Mouse (Mus musculus): ENCODE measurements at regions not wholly inside any gene's neighbourhood (a gene's known extent, or its start where the extent isn't known, plus 50 kb on each side); places are given as distances from the start of the nearest gene placed in this dataset.
"Not testable (repeated sequence)": the region's sequence is repeated elsewhere in the genome, so short reads cannot be mapped to it uniquely, and the experiment has no call there.

DNA sequence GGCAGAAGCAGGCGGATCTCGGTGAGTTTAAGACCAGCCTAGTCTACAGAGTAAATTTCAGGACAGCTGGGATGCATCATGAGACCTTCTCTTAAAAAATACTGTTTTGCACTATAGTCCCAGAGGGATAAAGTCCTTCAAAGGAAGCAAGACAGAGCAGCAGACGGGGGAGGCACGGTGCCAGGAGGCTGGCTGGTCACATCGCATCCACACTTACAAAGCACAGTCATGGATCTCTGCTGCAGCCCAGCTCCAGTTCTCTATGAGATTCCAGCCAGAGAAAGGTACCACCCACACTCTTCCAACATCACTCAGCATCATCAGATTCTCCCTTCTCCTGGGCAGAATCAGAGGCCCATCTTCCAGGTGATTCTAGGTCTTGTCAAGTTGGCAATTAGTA is 144.5 kb upstream of the Bcor start:
- DNase-seq (ENCODE audit: low spot score), result no peak

GRCm38 (mm10) chrX:12306940-12307339 is 146.8 kb upstream of the Bcor start:
- Histone ChIP-seq H3K36me3 (ENCODE audit: control insufficient read depth, insufficient read depth, low read length) (no peaks in the 10 kb centered on the region), H3K27ac (ENCODE audit: low read depth, low read length) (no peak overlapping the region), H3K9ac (ENCODE audit: low read length) (no peak overlapping the region), H3K27me3 (replicated peaks; ENCODE audit: control insufficient read depth, insufficient read depth, low read length) (no peaks in the 10 kb centered on the region), H3K9me3 (replicated peaks; ENCODE audit: control insufficient read depth, low read length) (no peaks in the 10 kb centered on the region), H3K4me1 (ENCODE audit: control insufficient read depth, insufficient read depth, low read length) (no peaks in the 10 kb centered on the region), H3K4me2 (ENCODE audit: low read length) (no peak overlapping the region), H3K4me3 (ENCODE audit: low read depth, low read length) (no peak overlapping the region)
- DNase-seq (ENCODE audit: low spot score) (peak; percentile 55), ATAC-seq (peak; percentile 71; the same call in 1 of the 2 replicates)
- WGBS, result 45% methylated on average over 3 of the region's 3 CpGs

More for the DNA sequence above, 144.5 kb upstream of the Bcor start:
- no peak for ATAC-seq
- Histone ChIP-seq H3K9ac (ENCODE audit: low read length) (no peak overlapping the region), H3K36me3 (ENCODE audit: control insufficient read depth, insufficient read depth, low read length) (no peaks in the 10 kb centered on the region), H3K4me1 (ENCODE audit: control insufficient read depth, insufficient read depth, low read length) (no peaks in the 10 kb centered on the region), H3K27me3 (replicated peaks; ENCODE audit: control insufficient read depth, insufficient read depth, low read length) (no peaks in the 10 kb centered on the region), H3K27ac (ENCODE audit: low read depth, low read length) (no peak overlapping the region), H3K4me3 (ENCODE audit: low read depth, low read length) (no peak overlapping the region), H3K4me2 (ENCODE audit: low read length) (no peak overlapping the region), H3K9me3 (replicated peaks; ENCODE audit: control insufficient read depth, low read length) (no peaks in the 10 kb centered on the region)
- WGBS, result 75% methylated on average over 5 of the region's 5 CpGs

DNA sequence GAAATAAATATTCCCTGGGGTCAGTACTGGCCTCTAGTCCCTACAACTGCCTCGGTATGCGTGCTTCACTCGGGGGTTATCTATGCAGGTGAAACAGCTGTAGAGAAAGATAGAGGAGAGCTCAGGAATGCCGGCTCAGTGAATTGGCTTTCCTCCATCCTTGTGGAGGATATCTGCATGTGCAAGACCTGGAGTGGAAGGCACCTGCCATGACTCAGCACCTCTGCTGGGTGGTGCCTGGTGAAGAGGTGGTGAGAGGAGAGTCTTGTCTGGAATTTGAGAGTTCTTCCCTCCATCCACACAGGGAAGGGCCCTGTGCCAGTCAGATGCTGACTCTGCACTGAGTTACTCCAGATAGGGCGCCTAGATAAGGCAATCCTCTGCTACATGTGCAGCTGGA is 152.4 kb upstream of the Bcor start:
- Histone ChIP-seq H3K4me3 (ENCODE audit: low read depth, low read length) (no peak overlapping the region), H3K36me3 (ENCODE audit: control insufficient read depth, insufficient read depth, low read length) (no peaks in the 10 kb centered on the region), H3K9ac (ENCODE audit: low read length) (no peak overlapping the region), H3K9me3 (replicated peaks; ENCODE audit: control insufficient read depth, low read length) (no peaks in the 10 kb centered on the region), H3K4me2 (ENCODE audit: low read length) (no peak overlapping the region), H3K27me3 (replicated peaks; ENCODE audit: control insufficient read depth, insufficient read depth, low read length) (no peaks in the 10 kb centered on the region), H3K4me1 (ENCODE audit: control insufficient read depth, insufficient read depth, low read length) (no peaks in the 10 kb centered on the region), H3K27ac (ENCODE audit: low read depth, low read length) (no peak overlapping the region)
- no peak for DNase-seq (ENCODE audit: low spot score)
- ATAC-seq, result no peak
- WGBS, result 88% methylated on average over 5 of the region's 5 CpGs

GRCm38 (mm10) chrX:12315658-12316057 is 155.5 kb upstream of the Bcor start:
- no peak overlapping the region for H3K4me3 ChIP-seq (ENCODE audit: low read depth, low read length)
- no peak overlapping the region for H3K9ac ChIP-seq (ENCODE audit: low read length)
- H3K36me3 ChIP-seq (ENCODE audit: control insufficient read depth, insufficient read depth, low read length), result no peaks in the 10 kb centered on the region
- 85% methylated on average over 3 of the region's 3 CpGs for WGBS
- DNase-seq (ENCODE audit: low spot score) (no peak), ATAC-seq (no peak)
- H3K27me3 ChIP-seq (replicated peaks; ENCODE audit: control insufficient read depth, insufficient read depth, low read length), result no peaks in the 10 kb centered on the region
- H3K4me1 ChIP-seq (ENCODE audit: control insufficient read depth, insufficient read depth, low read length), result no peaks in the 10 kb centered on the region
- no peaks in the 10 kb centered on the region for H3K9me3 ChIP-seq (replicated peaks; ENCODE audit: control insufficient read depth, low read length)
- no peak overlapping the region for H3K4me2 ChIP-seq (ENCODE audit: low read length)
- no peak overlapping the region for H3K27ac ChIP-seq (ENCODE audit: low read depth, low read length)

- ATAC-seq, result not testable (repeated sequence)
These were observed 157.3 kb upstream of the Bcor start for GRCm38 (mm10) chrX:12317488-12317887.

GRCm38 (mm10) chrX:12318848-12319651 is 158.9 kb upstream of the Bcor start:
- Histone ChIP-seq H3K4me3 (ENCODE audit: low read depth, low read length) (no peak overlapping the region), H3K4me1 (ENCODE audit: control insufficient read depth, insufficient read depth, low read length) (no peaks in the 10 kb centered on the region), H3K27me3 (replicated peaks; ENCODE audit: control insufficient read depth, insufficient read depth, low read length) (no peaks in the 10 kb centered on the region), H3K4me2 (ENCODE audit: low read length) (no peak overlapping the region), H3K9me3 (replicated peaks; ENCODE audit: control insufficient read depth, low read length) (no peaks in the 10 kb centered on the region), H3K9ac (ENCODE audit: low read length) (no peak overlapping the region), H3K27ac (ENCODE audit: low read depth, low read length) (no peak overlapping the region), H3K36me3 (ENCODE audit: control insufficient read depth, insufficient read depth, low read length) (no peaks in the 10 kb centered on the region)
- ATAC-seq (no peak), DNase-seq (ENCODE audit: low spot score) (no peak)
- 55% methylated on average over 4 of the region's 4 CpGs for WGBS

More at GRCm38 (mm10) chrX:12317488-12317887, 157.3 kb upstream of the Bcor start:
- not testable (repeated sequence) for DNase-seq (ENCODE audit: low spot score); H3K4me1 ChIP-seq (ENCODE audit: control insufficient read depth, insufficient read depth, low read length); H3K36me3 ChIP-seq (ENCODE audit: control insufficient read depth, insufficient read depth, low read length); H3K27me3 ChIP-seq (replicated peaks; ENCODE audit: control insufficient read depth, insufficient read depth, low read length); H3K9ac ChIP-seq (ENCODE audit: low read length); H3K4me2 ChIP-seq (ENCODE audit: low read length); H3K9me3 ChIP-seq (replicated peaks; ENCODE audit: control insufficient read depth, low read length); H3K4me3 ChIP-seq (ENCODE audit: low read depth, low read length); H3K27ac ChIP-seq (ENCODE audit: low read depth, low read length)
- WGBS, result 85% methylated on average over 2 of the region's 2 CpGs

DNA sequence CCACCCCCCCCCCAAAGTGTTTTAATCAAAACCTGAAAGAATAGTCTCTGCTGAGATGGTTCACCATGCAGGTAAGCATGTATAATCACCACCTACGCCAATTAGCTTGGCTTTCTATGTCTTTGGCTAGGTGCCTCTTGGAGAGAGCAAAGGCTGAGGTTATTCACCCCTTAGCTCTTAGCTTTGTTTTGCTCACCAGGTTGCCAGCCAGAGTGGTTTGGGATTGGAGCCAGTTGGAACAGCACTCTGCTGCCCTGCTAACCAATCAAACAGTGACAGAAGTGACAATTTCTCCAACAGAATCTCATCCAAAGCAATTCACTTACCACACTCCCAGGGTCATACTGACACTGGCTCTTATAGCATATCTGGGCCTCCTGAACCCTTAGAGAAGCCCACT is 162.3 kb upstream of the Bcor start:
- no peak overlapping the region for H3K27ac ChIP-seq (ENCODE audit: low read depth, low read length)
- whole genome bisulfite sequencing, result 59% methylated on average over 1 of the region's 1 CpGs
- H3K36me3 ChIP-seq (ENCODE audit: control insufficient read depth, insufficient read depth, low read length), result no peaks in the 10 kb centered on the region
- peak; percentile 20 for DNase-seq (ENCODE audit: low spot score)
- H3K27me3 ChIP-seq (replicated peaks; ENCODE audit: control insufficient read depth, insufficient read depth, low read length), result no peaks in the 10 kb centered on the region
- H3K4me2 ChIP-seq (ENCODE audit: low read length), result no peak overlapping the region
- no peak overlapping the region for H3K4me3 ChIP-seq (ENCODE audit: low read depth, low read length)
- no peak for ATAC-seq
- H3K9ac ChIP-seq (ENCODE audit: low read length), result no peak overlapping the region
- H3K9me3 ChIP-seq (replicated peaks; ENCODE audit: control insufficient read depth, low read length), result no peaks in the 10 kb centered on the region
- H3K4me1 ChIP-seq (ENCODE audit: control insufficient read depth, insufficient read depth, low read length), result no peaks in the 10 kb centered on the region

DNA sequence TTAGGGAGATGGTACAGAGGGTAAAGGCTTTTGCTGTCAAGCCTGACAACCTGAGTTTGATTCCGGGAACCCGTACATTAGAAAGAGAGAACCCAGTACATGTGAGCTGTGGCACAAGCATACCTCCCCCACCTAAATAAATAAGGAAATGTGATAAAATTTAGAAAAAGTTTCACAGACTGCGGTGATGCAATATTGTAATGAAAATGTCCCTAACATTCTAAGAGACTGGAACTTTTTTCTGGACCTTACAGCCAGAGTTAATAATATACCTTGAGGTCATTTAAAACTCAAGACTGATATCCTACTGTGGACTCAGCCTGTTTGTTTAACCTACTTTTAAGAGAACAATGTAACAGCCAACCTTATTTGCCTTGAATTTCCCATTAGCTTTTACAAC is 163.1 kb upstream of the Bcor start:
- no peaks in the 10 kb centered on the region for H3K36me3 ChIP-seq (ENCODE audit: control insufficient read depth, insufficient read depth, low read length)
- H3K4me2 ChIP-seq (ENCODE audit: low read length), result no peak overlapping the region
- no peaks in the 10 kb centered on the region for H3K9me3 ChIP-seq (replicated peaks; ENCODE audit: control insufficient read depth, low read length)
- no peak overlapping the region for H3K27ac ChIP-seq (ENCODE audit: low read depth, low read length)
- no peak overlapping the region for H3K9ac ChIP-seq (ENCODE audit: low read length)
- no peak overlapping the region for H3K4me3 ChIP-seq (ENCODE audit: low read depth, low read length)
- no peak for ATAC-seq
- no peak for DNase-seq (ENCODE audit: low spot score)
- no peaks in the 10 kb centered on the region for H3K27me3 ChIP-seq (replicated peaks; ENCODE audit: control insufficient read depth, insufficient read depth, low read length)
- H3K4me1 ChIP-seq (ENCODE audit: control insufficient read depth, insufficient read depth, low read length), result no peaks in the 10 kb centered on the region
- 95% methylated on average over 3 of the region's 3 CpGs for WGBS

GRCm38 (mm10) chrX:12323812-12324211 is 163.7 kb upstream of the Bcor start:
- no peak overlapping the region for H3K9ac ChIP-seq (ENCODE audit: low read length)
- H3K27ac ChIP-seq (ENCODE audit: low read depth, low read length), result no peak overlapping the region
- DNase-seq (ENCODE audit: low spot score) (no peak), ATAC-seq (no peak)
- no peaks in the 10 kb centered on the region for H3K9me3 ChIP-seq (replicated peaks; ENCODE audit: control insufficient read depth, low read length)
- H3K4me1 ChIP-seq (ENCODE audit: control insufficient read depth, insufficient read depth, low read length), result no peaks in the 10 kb centered on the region
- no peak overlapping the region for H3K4me2 ChIP-seq (ENCODE audit: low read length)
- 86% methylated on average over 6 of the region's 6 CpGs for WGBS
- H3K27me3 ChIP-seq (replicated peaks; ENCODE audit: control insufficient read depth, insufficient read depth, low read length), result no peaks in the 10 kb centered on the region
- no peaks in the 10 kb centered on the region for H3K36me3 ChIP-seq (ENCODE audit: control insufficient read depth, insufficient read depth, low read length)
- H3K4me3 ChIP-seq (ENCODE audit: low read depth, low read length), result no peak overlapping the region
